Mouse (Mus musculus): ENCODE data around the gene Rps15. TPM values are rescaled to one million over a fixed set of nuclear protein-coding genes. Genes with fewer than 3 reads are reported as not detected.
A peak's percentile ranks its signal among the peaks of the same experiment; 100 is the strongest.

Rps15 gene
- polyA plus RNA-seq, 1 experiment from 2014 or later, result 845 TPM

DNA sequence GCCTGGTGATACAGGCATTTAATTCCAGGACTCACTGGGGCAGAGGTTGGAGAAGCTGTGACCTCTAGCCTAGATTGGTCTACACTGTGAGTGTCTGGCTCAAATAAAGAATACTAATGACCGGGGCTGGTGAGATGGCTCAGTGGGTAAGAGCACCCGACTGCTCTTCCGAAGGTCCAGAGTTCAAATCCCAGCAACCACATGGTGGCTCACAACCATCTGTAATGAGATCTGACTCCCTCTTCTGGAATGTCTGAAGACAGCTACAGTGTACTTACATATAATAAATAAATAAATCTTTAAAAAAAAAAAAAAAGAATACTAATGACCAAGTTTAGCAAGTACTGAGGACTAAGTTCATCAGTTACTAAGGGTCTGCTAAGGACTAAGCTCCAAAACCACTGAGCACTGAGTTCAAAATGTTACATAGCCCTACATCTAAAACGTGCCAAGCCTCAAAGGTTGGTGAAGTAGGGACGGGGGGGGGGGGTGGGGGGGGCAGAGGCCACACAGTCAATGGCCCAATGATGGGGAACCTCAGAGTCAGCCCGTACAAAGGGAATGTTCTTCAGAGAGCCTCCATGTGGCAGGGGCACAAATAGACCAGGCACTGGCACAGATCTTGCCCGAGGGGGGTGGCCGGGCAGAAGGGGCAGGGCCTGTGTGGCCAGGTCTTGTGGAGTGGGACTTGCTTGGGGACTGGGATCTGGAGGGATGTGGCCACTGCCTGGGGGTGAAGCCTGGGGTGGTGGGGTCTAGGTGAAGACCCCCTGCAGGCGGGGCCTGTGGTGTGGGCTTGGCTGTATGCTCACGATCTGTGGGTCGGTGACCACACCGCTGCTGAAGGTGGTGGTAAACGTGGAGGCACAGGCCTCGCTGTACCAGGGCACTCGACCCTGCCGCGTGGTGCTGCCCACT is 32.1 kb downstream of the Rps15 start:
- WGBS, result 80% methylated on average over 17 of the region's 17 CpGs
- no peak for DNase-seq (ENCODE audit: low spot score, missing footprints)
- H3K9me3 ChIP-seq (ENCODE audit: control insufficient read depth, low read length), result no peaks in the 10 kb centered on the region
- peak overlapping the region; percentile 62; the same call in 1 of the 2 replicates for H3K4me2 ChIP-seq
- H3K27ac ChIP-seq (ENCODE audit: low read depth, low read length), result no peak overlapping the region
- H3K36me3 ChIP-seq (ENCODE audit: control insufficient read depth, insufficient read depth, low read length), result no peaks in the 10 kb centered on the region
- H3K9ac ChIP-seq (ENCODE audit: low read length), result no peak overlapping the region
- H3K4me1 ChIP-seq (ENCODE audit: control insufficient read depth, insufficient read depth, low read length), result peaks cover 23% of the 10 kb centered on the region
- no peak for ATAC-seq (ENCODE audit: low FRiP score)
- H3K27me3 ChIP-seq (ENCODE audit: control insufficient read depth, insufficient read depth, low read length), result peaks cover 2% of the 10 kb centered on the region; the same call in 1 of the 2 replicates
- H3K4me3 ChIP-seq (ENCODE audit: low read depth, low read length), result no peak overlapping the region

GRCm38 (mm10) chr10:80325045-80325444 is 32.8 kb downstream of the Rps15 start:
- no peak overlapping the region for H3K4me2 ChIP-seq
- H3K9ac ChIP-seq (ENCODE audit: low read length), result no peak overlapping the region
- H3K4me3 ChIP-seq (ENCODE audit: low read depth, low read length), result no peak overlapping the region
- H3K4me1 ChIP-seq (ENCODE audit: control insufficient read depth, insufficient read depth, low read length), result peaks cover 17% of the 10 kb centered on the region
- no peaks in the 10 kb centered on the region for H3K36me3 ChIP-seq (ENCODE audit: control insufficient read depth, insufficient read depth, low read length)
- DNase-seq (ENCODE audit: low spot score, missing footprints), result no peak
- 81% methylated on average over 21 of the region's 21 CpGs for WGBS
- H3K9me3 ChIP-seq (ENCODE audit: control insufficient read depth, low read length), result no peaks in the 10 kb centered on the region
- no peak overlapping the region for H3K27ac ChIP-seq (ENCODE audit: low read depth, low read length)
- no peak for ATAC-seq (ENCODE audit: low FRiP score)
- peaks cover 2% of the 10 kb centered on the region; the same call in 1 of the 2 replicates for H3K27me3 ChIP-seq (ENCODE audit: control insufficient read depth, insufficient read depth, low read length)

DNA sequence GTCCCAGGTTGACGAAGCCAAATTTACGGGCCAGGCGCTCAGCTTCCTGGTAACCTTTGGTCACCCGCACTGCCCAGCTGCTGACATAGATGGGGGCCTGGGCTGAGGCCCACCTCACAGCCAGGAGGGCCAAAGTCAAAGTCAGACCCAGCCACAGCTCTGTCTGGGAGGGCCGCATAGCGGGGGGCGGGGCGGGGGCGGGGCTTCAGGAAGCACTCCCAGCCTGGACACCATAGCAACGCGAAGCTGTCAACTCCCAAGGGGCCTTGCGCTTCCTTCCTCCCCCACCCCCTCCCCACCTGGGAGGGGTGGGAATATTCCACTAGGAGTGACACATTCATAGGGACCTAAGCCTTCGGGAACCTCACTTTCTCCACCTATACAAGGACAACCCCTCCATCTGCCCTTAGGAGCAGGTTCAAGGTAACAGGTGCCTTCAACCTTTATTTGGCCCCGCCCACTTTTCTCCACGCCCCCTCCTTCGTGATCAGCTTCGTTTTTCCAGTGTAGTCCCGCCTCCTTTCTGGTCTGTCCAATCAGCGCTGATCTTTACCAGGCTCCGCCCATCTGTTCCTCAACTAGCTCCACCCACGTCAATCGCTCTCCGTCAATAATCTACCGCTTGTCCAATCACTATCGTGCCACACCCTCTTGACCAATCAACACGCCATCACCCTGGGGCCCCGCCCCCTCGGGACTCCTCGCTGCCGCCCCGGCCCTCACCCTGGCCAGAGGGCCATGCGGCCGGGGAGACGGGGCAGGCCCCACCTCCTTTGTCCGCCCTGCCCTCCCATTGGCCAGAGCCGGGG is 37.2 kb downstream of the Rps15 start, which contains the start of the genes Pcsk4 and Reep6:
Gene Pcsk4 (minus strand): TSS at position 226 of the 809 bp plus-strand sequence.
Gene Reep6 (plus strand): TSS at position 681 of the 809 bp plus-strand sequence.
- peak; percentile 99 for DNase-seq (ENCODE audit: low spot score, missing footprints)
- Histone ChIP-seq H3K27ac (ENCODE audit: low read depth, low read length) (no peak within 1 kb of the TSS), H3K4me2 (peak within 1 kb of the TSS; percentile 63), H3K9ac (ENCODE audit: low read length) (peak within 1 kb of the TSS; percentile 35; the same call in 1 of the 2 replicates), H3K4me1 (ENCODE audit: control insufficient read depth, insufficient read depth, low read length) (peaks cover 8% of the 10 kb centered on the region), H3K36me3 (ENCODE audit: control insufficient read depth, insufficient read depth, low read length) (no peaks in the 10 kb centered on the region), H3K9me3 (ENCODE audit: control insufficient read depth, low read length) (no peaks in the 10 kb centered on the region), H3K4me3 (ENCODE audit: low read depth, low read length) (peak within 1 kb of the TSS; percentile 41), H3K27me3 (ENCODE audit: control insufficient read depth, insufficient read depth, low read length) (peaks cover 8% of the 10 kb centered on the region; the same call in 1 of the 2 replicates)
- ATAC-seq (ENCODE audit: low FRiP score), result peak; percentile 97
- 3% methylated on average over 36 of the region's 36 CpGs for WGBS

DNA sequence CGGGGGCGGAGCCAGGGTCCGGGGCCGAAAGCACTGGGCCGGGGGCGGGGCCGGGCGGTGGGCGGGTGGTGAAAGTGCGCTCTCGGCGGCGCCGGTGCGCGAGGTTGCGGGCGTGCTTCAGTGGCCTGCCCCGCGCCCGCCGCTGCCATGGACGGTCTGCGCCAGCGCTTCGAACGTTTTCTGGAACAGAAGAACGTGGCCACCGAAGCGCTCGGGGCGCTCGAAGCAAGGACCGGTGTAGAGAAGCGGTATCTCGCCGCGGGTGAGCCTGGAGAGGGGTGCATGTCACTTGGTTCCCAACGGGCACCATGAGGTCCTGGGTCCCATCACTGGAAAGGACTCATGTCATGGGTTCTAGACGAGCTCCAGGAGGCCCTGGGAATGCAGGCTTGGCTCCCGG is 37.8 kb downstream of the Rps15 start:
- H3K36me3 ChIP-seq (ENCODE audit: control insufficient read depth, insufficient read depth, low read length), result no peaks in the 10 kb centered on the region
- peaks cover 8% of the 10 kb centered on the region for H3K4me1 ChIP-seq (ENCODE audit: control insufficient read depth, insufficient read depth, low read length)
- H3K27ac ChIP-seq (ENCODE audit: low read depth, low read length), result no peak overlapping the region
- ATAC-seq (ENCODE audit: low FRiP score), result no peak
- H3K27me3 ChIP-seq (ENCODE audit: control insufficient read depth, insufficient read depth, low read length), result peaks cover 6% of the 10 kb centered on the region; the same call in 1 of the 2 replicates
- DNase-seq (ENCODE audit: low spot score, missing footprints), result no peak
- peak overlapping the region; percentile 41 for H3K4me3 ChIP-seq (ENCODE audit: low read depth, low read length)
- no peaks in the 10 kb centered on the region for H3K9me3 ChIP-seq (ENCODE audit: control insufficient read depth, low read length)
- peak overlapping the region; percentile 35; the same call in 1 of the 2 replicates for H3K9ac ChIP-seq (ENCODE audit: low read length)
- 1% methylated on average over 41 of the region's 41 CpGs for WGBS
- H3K4me2 ChIP-seq, result peak overlapping the region; percentile 63

DNA sequence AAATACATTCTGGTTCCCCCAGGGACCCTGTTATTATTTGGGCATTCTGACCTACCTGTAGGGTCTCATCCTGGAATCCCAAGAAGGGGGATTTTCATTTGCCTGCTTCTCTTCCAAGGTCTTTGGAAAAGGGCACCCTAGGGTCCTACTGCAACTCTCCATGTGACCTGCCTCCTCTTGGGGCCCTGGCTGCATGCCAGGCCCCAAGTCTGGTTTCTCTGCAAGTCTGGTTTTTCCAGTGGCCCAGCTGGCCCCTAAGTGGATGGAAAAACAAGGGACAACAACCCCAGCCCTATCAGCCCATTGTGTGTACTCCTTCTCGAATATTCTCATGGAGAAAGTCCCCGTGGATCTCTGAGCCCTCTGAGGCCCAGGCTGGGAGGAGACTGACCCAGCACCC is 38.6 kb downstream of the Rps15 start:
- no peaks in the 10 kb centered on the region for H3K36me3 ChIP-seq (ENCODE audit: control insufficient read depth, insufficient read depth, low read length)
- peak overlapping the region; percentile 12; the same call in 1 of the 2 replicates for H3K9ac ChIP-seq (ENCODE audit: low read length)
- no peak overlapping the region for H3K27ac ChIP-seq (ENCODE audit: low read depth, low read length)
- peak overlapping the region; percentile 63 for H3K4me2 ChIP-seq
- H3K27me3 ChIP-seq (ENCODE audit: control insufficient read depth, insufficient read depth, low read length), result peaks cover 6% of the 10 kb centered on the region; the same call in 1 of the 2 replicates
- H3K4me3 ChIP-seq (ENCODE audit: low read depth, low read length), result 0 out of 2 replicates have a peak overlapping the region, but pooled peaks have one; percentile 41
- no peak for DNase-seq (ENCODE audit: low spot score, missing footprints)
- ATAC-seq (ENCODE audit: low FRiP score), result no peak
- peaks cover 8% of the 10 kb centered on the region for H3K4me1 ChIP-seq (ENCODE audit: control insufficient read depth, insufficient read depth, low read length)
- no peaks in the 10 kb centered on the region for H3K9me3 ChIP-seq (ENCODE audit: control insufficient read depth, low read length)
- WGBS, result 69% methylated on average over 2 of the region's 2 CpGs

GRCm38 (mm10) chr10:80331636-80332524 is 39.6 kb downstream of the Rps15 start:
- Histone ChIP-seq H3K9me3 (ENCODE audit: control insufficient read depth, low read length) (no peaks in the 10 kb centered on the region), H3K4me3 (ENCODE audit: low read depth, low read length) (no peak overlapping the region), H3K27me3 (ENCODE audit: control insufficient read depth, insufficient read depth, low read length) (peaks cover 6% of the 10 kb centered on the region; the same call in 1 of the 2 replicates), H3K36me3 (ENCODE audit: control insufficient read depth, insufficient read depth, low read length) (no peaks in the 10 kb centered on the region), H3K4me1 (ENCODE audit: control insufficient read depth, insufficient read depth, low read length) (peaks cover 8% of the 10 kb centered on the region), H3K27ac (ENCODE audit: low read depth, low read length) (no peak overlapping the region), H3K9ac (ENCODE audit: low read length) (no peak overlapping the region), H3K4me2 (no peak overlapping the region)
- ATAC-seq (ENCODE audit: low FRiP score), result no peak
- DNase-seq (ENCODE audit: low spot score, missing footprints), result no peak
- 58% methylated on average over 10 of the region's 10 CpGs for WGBS

GRCm38 (mm10) chr10:80332525-80332989 is 40.3 kb downstream of the Rps15 start:
- Histone ChIP-seq H3K4me3 (ENCODE audit: low read depth, low read length) (no peak overlapping the region), H3K27ac (ENCODE audit: low read depth, low read length) (no peak overlapping the region), H3K9ac (ENCODE audit: low read length) (no peak overlapping the region), H3K4me1 (ENCODE audit: control insufficient read depth, insufficient read depth, low read length) (peaks cover 8% of the 10 kb centered on the region), H3K9me3 (ENCODE audit: control insufficient read depth, low read length) (no peaks in the 10 kb centered on the region), H3K27me3 (ENCODE audit: control insufficient read depth, insufficient read depth, low read length) (peaks cover 6% of the 10 kb centered on the region; the same call in 1 of the 2 replicates), H3K36me3 (ENCODE audit: control insufficient read depth, insufficient read depth, low read length) (no peaks in the 10 kb centered on the region), H3K4me2 (no peak overlapping the region)
- 84% methylated on average over 5 of the region's 5 CpGs for WGBS
- ATAC-seq (ENCODE audit: low FRiP score) (no peak), DNase-seq (ENCODE audit: low spot score, missing footprints) (no peak)

- H3K27me3 ChIP-seq (ENCODE audit: control insufficient read depth, insufficient read depth, low read length), result peaks cover 11% of the 10 kb centered on the region
- DNase-seq (ENCODE audit: low spot score, missing footprints), result no peak
These were observed 44.0 kb downstream of the Rps15 start for GRCm38 (mm10) chr10:80336263-80336662.

More at GRCm38 (mm10) chr10:80336263-80336662, 44.0 kb downstream of the Rps15 start:
- H3K4me1 ChIP-seq (ENCODE audit: control insufficient read depth, insufficient read depth, low read length), result no peaks in the 10 kb centered on the region; the same call in 1 of the 2 replicates
- no peaks in the 10 kb centered on the region for H3K36me3 ChIP-seq (ENCODE audit: control insufficient read depth, insufficient read depth, low read length)
- H3K9ac ChIP-seq (ENCODE audit: low read length), result no peak overlapping the region
- ATAC-seq (ENCODE audit: low FRiP score), result no peak
- H3K9me3 ChIP-seq (ENCODE audit: control insufficient read depth, low read length), result no peaks in the 10 kb centered on the region
- WGBS, result 90% methylated on average over 12 of the region's 12 CpGs
- H3K4me2 ChIP-seq, result no peak overlapping the region
- H3K4me3 ChIP-seq (ENCODE audit: low read depth, low read length), result no peak overlapping the region
- H3K27ac ChIP-seq (ENCODE audit: low read depth, low read length), result no peak overlapping the region

Data from midbrain, embryonic 11.5 days (tissue).